Mouse (Mus musculus): ENCODE results near the gene Nhsl2.

The Nhsl2 gene

GRCm38 (mm10) chrX:102042386-102042785, 193.2 kb downstream of the Nhsl2 start:
- CTCF ChIA-PET, result no interaction called here

GRCm38 (mm10) chrX:102050552-102050951, 201.4 kb downstream of the Nhsl2 start:
- CTCF ChIA-PET, result interaction anchor here (0.5 kb wide), 1 partner anchor 22 kb away, joined by 5 read pairs; no protein-coding TSS in a partner anchor

- CTCF ChIA-PET, result no interaction called here
Measured at GRCm38 (mm10) chrX:102051225-102051624, 202.0 kb downstream of the Nhsl2 start.

GRCm38 (mm10) chrX:102053371-102053770, 204.2 kb downstream of the Nhsl2 start:
- CTCF ChIA-PET, result no interaction called here

DNA sequence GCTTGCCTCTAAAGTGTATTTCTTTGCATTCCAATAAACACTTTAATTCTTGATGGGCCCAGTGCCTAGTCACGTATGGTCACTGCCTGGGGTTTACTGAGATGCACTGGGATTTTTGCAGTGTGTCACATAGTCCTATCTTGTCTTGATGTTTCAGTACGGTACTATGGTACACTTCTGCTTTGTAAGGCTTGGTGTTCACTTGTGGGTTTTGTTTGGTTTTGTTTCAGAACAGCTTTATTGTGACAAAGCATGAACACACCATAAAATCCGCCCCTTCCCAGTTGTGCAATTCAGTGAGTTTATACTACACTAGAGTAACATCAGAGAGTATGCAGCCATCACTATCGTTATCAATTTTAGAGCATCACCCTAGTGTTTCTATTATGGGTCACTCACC, 204.8 kb downstream of the Nhsl2 start:
- CTCF ChIA-PET, result no interaction called here

DNA sequence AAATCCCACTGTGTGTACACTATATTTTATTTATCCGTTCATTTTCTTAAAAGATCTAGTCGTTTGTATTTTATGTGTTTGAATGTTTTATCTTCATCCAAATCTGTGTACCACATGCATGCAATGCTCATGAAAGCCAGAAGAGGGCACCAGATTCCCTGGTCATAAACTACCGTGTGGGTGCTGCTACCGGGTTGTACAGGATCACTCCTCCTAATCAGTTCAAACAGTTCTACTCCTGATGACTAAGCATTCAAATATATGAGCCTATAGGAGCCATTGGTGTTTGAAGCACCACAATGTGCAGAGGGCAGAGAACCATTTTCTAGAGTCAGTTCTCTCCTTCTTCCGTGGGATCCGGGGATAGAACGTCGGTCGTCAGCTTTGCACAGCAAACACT, 210.3 kb downstream of the Nhsl2 start:
- CTCF ChIA-PET, result no interaction called here

DNA sequence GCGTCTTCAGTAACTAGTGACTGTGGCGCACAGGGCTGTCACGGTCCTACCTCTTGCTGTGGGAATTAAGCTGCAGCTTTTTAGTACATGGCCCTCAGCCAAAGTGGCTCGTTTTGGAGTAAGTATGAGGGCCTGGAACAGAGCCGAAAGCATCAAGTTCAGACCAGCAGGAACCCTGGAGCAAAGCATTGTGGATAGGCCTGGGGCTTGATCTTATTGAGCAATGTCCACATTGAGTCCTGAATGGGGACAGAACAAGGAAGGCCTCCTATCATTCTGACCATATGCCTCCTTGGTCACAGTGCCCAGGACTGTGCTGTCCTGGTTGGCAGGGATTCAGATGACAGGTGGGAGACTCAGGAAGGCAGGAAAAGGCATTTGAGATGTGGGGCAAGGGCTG, 211.1 kb downstream of the Nhsl2 start:
- CTCF ChIA-PET, result no interaction called here

GRCm38 (mm10) chrX:102060891-102061290, 211.7 kb downstream of the Nhsl2 start:
- CTCF ChIA-PET, result no interaction called here

DNA sequence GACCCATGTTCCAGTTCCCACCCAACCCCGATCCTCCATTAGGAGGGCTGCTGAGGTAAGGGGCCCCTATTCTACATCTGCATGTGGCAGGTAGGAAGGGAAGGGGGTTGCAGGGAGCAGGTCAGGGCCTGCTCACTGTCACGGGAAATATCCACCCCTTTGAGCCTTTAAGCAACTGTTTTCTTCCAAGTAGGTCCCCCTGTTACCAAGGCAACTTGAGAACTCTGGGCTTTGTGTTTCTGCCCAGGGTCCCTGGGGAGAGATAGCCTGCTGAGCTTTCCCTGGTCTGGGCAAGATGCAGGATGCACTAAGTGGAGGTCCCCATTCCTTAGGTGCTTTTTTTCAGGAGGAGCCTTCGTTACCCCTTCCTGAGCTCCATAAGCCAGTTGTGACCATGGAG, 214.9 kb downstream of the Nhsl2 start:
- CTCF ChIA-PET, result no interaction called here

DNA sequence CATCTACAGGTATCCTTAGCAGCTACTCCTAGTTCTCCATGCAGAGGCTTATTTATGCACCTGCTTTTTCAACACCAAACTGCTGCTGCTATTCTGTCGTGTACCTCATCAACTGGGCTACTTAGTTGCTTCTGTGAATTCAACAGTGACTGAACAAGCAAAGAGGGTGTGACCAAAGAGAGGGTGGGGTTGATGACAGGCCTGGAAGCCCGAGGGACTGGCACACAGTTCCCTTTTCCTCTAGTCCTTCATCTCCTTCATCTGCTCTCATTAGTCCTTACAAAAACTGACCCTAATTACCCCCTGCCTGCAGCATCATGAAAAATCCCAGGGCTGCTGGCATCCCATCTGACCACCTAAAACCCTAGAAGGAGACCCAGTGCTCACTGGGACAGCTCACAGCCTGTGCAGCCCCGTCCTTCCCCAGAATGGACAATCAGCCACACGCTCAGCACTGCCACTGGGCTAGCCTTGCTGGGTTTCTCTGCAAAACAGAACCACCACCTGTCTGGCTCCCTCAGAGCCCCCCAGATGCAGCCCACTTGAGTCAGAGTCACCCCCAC, 216.1 kb downstream of the Nhsl2 start:
- CTCF ChIA-PET, result no interaction called here

- CTCF ChIA-PET, result no interaction called here
Measured at GRCm38 (mm10) chrX:102066134-102066533, 216.9 kb downstream of the Nhsl2 start.

GRCm38 (mm10) chrX:102067118-102067517, 217.9 kb downstream of the Nhsl2 start:
- CTCF ChIA-PET, result interaction anchor here (0.6 kb wide), 1 partner anchor 85 kb away, joined by 4 read pairs; no protein-coding TSS in a partner anchor

DNA sequence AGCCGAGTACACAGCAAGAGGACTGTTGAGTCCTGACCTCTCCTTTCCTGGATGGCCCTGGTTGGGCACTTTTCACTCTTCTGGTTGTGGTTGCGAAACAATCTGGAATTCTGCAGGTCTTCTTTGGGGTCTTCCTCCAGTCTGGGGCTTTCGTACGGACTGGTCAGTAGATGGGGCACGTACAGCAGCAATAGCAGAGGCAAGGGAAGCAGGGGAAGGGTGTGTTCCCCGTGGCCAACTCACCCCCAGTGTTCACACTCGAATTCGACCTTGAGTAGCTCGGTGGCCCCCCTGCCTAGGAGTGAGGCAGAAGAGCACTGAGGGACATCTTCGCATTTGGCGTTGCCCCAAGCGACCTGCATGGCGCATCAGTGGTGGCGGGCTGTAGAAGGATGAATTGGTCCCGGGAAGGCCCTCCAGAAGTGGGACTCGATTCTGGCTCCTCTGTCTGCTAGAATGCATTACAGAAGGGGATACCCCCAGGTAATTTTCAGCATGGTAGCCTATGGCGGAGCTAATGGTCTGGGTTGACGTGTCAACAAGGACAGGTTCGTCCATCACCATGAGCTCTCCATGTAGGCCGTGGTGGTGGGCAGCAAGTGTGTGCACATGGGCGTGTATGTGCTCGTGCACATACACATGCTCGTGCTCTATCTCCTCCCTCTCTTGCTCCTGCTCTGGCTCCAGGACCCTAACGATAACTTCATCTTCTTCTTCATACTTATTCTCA, 219.8 kb downstream of the Nhsl2 start:
- CTCF ChIA-PET, result no interaction called here

DNA sequence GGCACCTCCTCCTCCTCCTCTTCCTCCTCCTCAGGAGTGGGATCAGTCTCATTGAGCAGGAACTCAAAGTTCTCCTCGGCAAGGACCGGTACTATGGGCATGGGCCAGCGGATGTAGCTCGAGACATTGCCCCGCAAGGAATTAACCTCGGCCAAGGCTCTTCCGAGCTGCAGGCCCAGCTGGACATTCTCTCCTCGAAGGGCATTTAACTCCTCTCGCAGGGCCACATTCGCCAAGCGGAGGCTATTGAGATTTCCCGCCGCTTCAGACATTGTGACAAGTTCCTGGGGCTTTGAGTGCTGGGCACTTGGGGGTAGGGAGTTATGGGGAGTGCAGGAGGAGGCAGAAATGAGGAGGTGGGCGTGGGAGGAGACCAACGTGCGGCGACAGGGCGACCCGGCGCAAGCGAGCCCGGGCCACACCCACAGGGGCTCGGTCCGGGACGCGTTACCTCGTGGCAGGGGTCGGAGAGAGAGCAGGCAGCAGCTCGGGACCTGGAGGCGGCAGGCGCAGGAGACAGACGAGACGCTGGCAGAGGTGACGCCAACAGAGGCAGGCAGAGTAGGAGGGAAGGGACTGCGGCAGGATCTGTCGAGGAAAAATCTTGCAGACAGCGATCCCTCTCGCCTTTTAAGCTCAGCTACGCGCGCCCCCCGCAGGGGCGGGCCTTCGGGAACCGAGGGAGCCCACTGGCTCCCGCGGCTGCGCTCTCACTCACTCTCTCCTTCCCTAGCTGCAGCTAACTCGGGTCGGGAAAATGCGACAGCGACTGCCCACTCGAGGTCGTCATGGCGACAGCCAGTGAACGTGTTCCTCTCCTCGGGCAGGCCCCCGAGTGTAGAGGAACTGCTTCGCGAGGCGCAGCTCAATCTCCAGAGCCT, 221.6 kb downstream of the Nhsl2 start, which contains the start of gene Rtl5:
Gene Rtl5, minus strand, starts transcription at position 714 of the 881 bp plus-strand sequence.
- CTCF ChIA-PET, result no interaction called here

GRCm38 (mm10) chrX:102071517-102071916, 222.3 kb downstream of the Nhsl2 start:
- CTCF ChIA-PET, result no interaction called here

- CTCF ChIA-PET, result no interaction called here
Measured at GRCm38 (mm10) chrX:102073605-102074325, 224.6 kb downstream of the Nhsl2 start.

- CTCF ChIA-PET, result no interaction called here
Measured at GRCm38 (mm10) chrX:102074435-102074834, 225.2 kb downstream of the Nhsl2 start.

DNA sequence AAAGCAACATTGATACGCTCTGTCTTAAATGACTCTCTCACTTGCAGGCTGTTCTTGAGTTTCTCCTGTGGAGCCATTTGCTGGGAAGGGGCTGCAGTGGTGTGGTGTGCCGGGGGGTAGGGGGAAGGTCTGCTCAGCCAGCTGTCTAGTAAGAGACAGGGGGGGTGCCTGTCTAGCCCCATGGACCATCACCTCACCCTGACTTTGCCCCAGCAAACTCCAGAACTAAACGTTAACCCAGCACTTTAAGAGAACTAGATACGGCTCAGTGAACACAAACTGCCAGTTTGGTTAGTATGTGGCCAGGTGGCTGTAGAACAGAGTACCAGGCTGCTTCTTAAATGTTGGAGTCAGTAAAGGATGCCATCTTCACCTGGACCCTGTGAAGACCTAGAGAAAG, 226.0 kb downstream of the Nhsl2 start:
- CTCF ChIA-PET, result no interaction called here

DNA sequence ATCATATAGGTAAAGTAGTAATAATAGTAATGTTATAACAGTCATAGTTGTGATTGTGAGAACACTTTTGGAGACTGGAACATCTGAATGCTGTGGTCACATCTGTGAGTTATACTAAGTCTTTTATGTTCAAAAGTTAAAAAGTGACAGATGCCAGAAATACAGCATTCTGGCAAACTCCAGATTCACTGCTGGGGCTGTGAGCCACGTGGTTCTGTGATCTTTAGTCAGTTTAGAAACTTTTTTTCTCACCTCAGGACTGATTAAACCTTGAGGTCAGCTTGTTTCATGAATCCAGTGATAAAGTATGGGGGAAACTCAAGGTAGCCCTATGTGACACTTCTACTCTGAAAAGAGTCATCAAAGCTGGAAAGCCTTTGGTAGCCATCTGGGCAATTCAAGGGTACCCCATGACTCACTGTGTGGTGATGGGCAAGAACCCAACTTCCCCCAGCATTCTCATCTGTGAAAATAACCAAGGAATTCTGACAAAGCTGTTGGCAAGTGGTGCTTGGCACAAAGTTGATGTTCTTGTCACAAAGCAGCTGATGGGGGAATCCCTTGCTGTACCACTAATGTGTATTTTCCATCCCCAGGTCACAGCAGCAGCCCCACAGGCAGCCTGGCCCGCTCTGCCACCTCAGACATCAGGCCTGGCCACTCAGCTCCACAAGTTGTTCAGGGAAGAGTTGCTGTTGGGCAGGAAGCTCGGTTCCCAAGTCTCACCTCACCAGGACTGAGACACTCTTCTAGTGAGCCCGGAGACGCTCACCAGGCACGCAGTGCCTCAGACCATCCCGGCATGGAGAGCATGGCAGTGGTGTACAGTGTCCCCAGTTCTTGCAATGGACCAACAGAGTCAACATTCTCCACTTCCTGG, 227.9 kb downstream of the Nhsl2 start:
- CTCF ChIA-PET, result no interaction called here

DNA sequence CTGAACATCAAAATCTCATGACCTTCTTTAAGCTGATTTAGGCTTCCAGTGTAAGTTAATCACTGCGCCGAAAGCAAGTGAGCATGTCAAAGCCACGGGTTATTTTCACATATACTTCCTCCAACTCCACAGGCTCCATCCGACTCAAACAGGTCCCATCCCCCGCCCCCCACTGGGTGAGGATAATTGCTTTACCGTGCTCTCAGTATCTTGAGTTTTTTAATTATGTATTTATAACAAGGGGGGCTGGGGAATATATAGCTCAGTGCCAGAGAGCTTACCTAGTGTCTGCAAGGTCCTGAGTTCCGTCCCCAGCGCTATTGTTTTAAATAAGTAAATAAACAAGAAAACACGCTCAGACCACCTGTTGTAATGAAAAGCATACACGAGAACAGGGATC, 231.9 kb downstream of the Nhsl2 start:
- CTCF ChIA-PET, result no interaction called here
